Mouse (Mus musculus) neural tube, embryonic 12.5 days (tissue): ENCODE results near the gene Sema6d. TPM values are rescaled to one million over a fixed set of nuclear protein-coding genes. Genes with fewer than 3 reads are reported as not detected.
A peak's percentile ranks its signal among the peaks of the same experiment; 100 is the strongest.

Source experiments
- ATAC-seq: fragments of 200-750 bp; cut with Nextera tagmentation; 2 replicates; pipeline ENCODE4 v1.8.0; 2017; ENCODE audit warnings: low read depth, mild to moderate bottlenecking, moderate TSS enrichment, moderate library complexity; ENCODE audit not compliant: low FRiP score
- H3K27ac ChIP-seq: fragments of 300-500 bp; sonication (generic); 2 replicates; pipeline ENCODE4 v1.5.1; 2016
- H3K27me3 ChIP-seq: fragments of 300-500 bp; sonication (generic); replicated peaks from 2 replicates; pipeline ENCODE4 v1.6.1; 2016; ENCODE audit warnings: mild to moderate bottlenecking
- H3K36me3 ChIP-seq: fragments of 300-500 bp; sonication (generic); 2 replicates; pipeline ENCODE4 v1.6.1; 2016; ENCODE audit warnings: mild to moderate bottlenecking
- H3K4me1 ChIP-seq: fragments of 300-500 bp; sonication (generic); 2 replicates; pipeline ENCODE4 v1.6.1; 2016
- H3K4me2 ChIP-seq: fragments of 300-500 bp; sonication (generic); replicated peaks from 2 replicates; pipeline ENCODE4 v1.6.1; 2016; ENCODE audit warnings: mild to moderate bottlenecking
- H3K4me3 ChIP-seq: fragments of 300-500 bp; sonication (generic); 2 replicates; pipeline ENCODE4 v1.5.1; 2016
- H3K9ac ChIP-seq: fragments of 300-500 bp; sonication (generic); 2 replicates; pipeline ENCODE4 v1.6.1; 2016; ENCODE audit warnings: mild to moderate bottlenecking
- H3K9me3 ChIP-seq: fragments of 300-500 bp; sonication (generic); 2 replicates; pipeline ENCODE4 v1.6.1; 2016; ENCODE audit warnings: mild to moderate bottlenecking
- WGBS: fragments of 180-500 bp; shearing (Covaris S2); methylation state at CpG from one replicate; pipeline ENCODE4 v1.1.7; 2016; 5-methylcytosine and 5-hydroxymethylcytosine counted together
- polyA plus RNA-seq: library from polyadenylated mRNA; unstranded; fragments of >200 nt; fragmentation: Nextera tagmentation; extraction: Ambion mirVana; gene quantifications from 2 replicates; pipeline ENCODE4 v1.2.1, GENCODE M21; 2016

Sema6d gene
- polyA plus RNA-seq, 1 experiment from 2014 or later = 41.7 TPM

- 87% methylated on average over 2 of the region's 2 CpGs for WGBS
- no peak overlapping the region for H3K4me3 ChIP-seq
- no peak overlapping the region for H3K27ac ChIP-seq
- H3K4me1 ChIP-seq = no peaks in the 10 kb centered on the region
- H3K27me3 ChIP-seq = no peaks in the 10 kb centered on the region
- H3K9ac ChIP-seq = no peak overlapping the region
- H3K9me3 ChIP-seq = no peaks in the 10 kb centered on the region
- no peak for ATAC-seq
- H3K36me3 ChIP-seq = no peaks in the 10 kb centered on the region
- no peak overlapping the region for H3K4me2 ChIP-seq
These were observed 99.5 kb downstream of the Sema6d start for GRCm38 (mm10) chr2:124189271-124189670.

GRCm38 (mm10) chr2:124194041-124194440, 104.3 kb downstream of the Sema6d start:
- Histone ChIP-seq H3K27me3 (no peaks in the 10 kb centered on the region), H3K4me1 (no peaks in the 10 kb centered on the region), H3K9ac (no peak overlapping the region), H3K36me3 (no peaks in the 10 kb centered on the region), H3K4me2 (no peak overlapping the region), H3K9me3 (no peaks in the 10 kb centered on the region), H3K4me3 (no peak overlapping the region), H3K27ac (no peak overlapping the region)
- ATAC-seq = no peak
- 74% methylated on average over 5 of the region's 5 CpGs for WGBS

- Histone ChIP-seq H3K9ac (no peak overlapping the region), H3K27me3 (no peaks in the 10 kb centered on the region), H3K9me3 (no peaks in the 10 kb centered on the region), H3K4me3 (no peak overlapping the region), H3K4me1 (no peaks in the 10 kb centered on the region), H3K36me3 (no peaks in the 10 kb centered on the region), H3K4me2 (no peak overlapping the region), H3K27ac (no peak overlapping the region)
- ATAC-seq = no peak
- WGBS = 90% methylated on average over 5 of the region's 5 CpGs
These were observed 111.7 kb downstream of the Sema6d start for GRCm38 (mm10) chr2:124201493-124201892.

GRCm38 (mm10) chr2:124202475-124202990, 112.8 kb downstream of the Sema6d start:
- no peaks in the 10 kb centered on the region for H3K9me3 ChIP-seq
- no peak overlapping the region for H3K4me2 ChIP-seq
- 48% methylated on average over 4 of the region's 4 CpGs for WGBS
- H3K36me3 ChIP-seq = no peaks in the 10 kb centered on the region
- no peaks in the 10 kb centered on the region for H3K27me3 ChIP-seq
- H3K4me3 ChIP-seq = no peak overlapping the region
- no peaks in the 10 kb centered on the region for H3K4me1 ChIP-seq
- H3K27ac ChIP-seq = no peak overlapping the region
- no peak for ATAC-seq
- no peak overlapping the region for H3K9ac ChIP-seq

- no peak for ATAC-seq
- no peaks in the 10 kb centered on the region for H3K27me3 ChIP-seq
- no peak overlapping the region for H3K9ac ChIP-seq
- no peaks in the 10 kb centered on the region for H3K4me1 ChIP-seq
- no peaks in the 10 kb centered on the region for H3K36me3 ChIP-seq
- no peaks in the 10 kb centered on the region for H3K9me3 ChIP-seq
- H3K4me3 ChIP-seq = no peak overlapping the region
- H3K4me2 ChIP-seq = no peak overlapping the region
- H3K27ac ChIP-seq = no peak overlapping the region
- 88% methylated on average over 5 of the region's 5 CpGs for WGBS
These were observed 116.0 kb downstream of the Sema6d start for GRCm38 (mm10) chr2:124205811-124206210.

- H3K4me2 ChIP-seq = no peak overlapping the region
- no peak for ATAC-seq
- H3K4me1 ChIP-seq = no peaks in the 10 kb centered on the region
- no peaks in the 10 kb centered on the region for H3K9me3 ChIP-seq
- no peaks in the 10 kb centered on the region for H3K36me3 ChIP-seq
- H3K27ac ChIP-seq = no peak overlapping the region
- H3K27me3 ChIP-seq = no peaks in the 10 kb centered on the region
- WGBS = 71% methylated on average over 2 of the region's 2 CpGs
- no peak overlapping the region for H3K9ac ChIP-seq
- H3K4me3 ChIP-seq = no peak overlapping the region
These were observed 118.5 kb downstream of the Sema6d start for GRCm38 (mm10) chr2:124208251-124208650.

GRCm38 (mm10) chr2:124223559-124223958, 133.8 kb downstream of the Sema6d start:
- Histone ChIP-seq H3K9me3 (no peaks in the 10 kb centered on the region), H3K9ac (no peak overlapping the region), H3K27me3 (no peaks in the 10 kb centered on the region), H3K4me2 (no peak overlapping the region), H3K4me3 (no peak overlapping the region), H3K4me1 (no peaks in the 10 kb centered on the region), H3K27ac (no peak overlapping the region), H3K36me3 (no peaks in the 10 kb centered on the region)
- no peak for ATAC-seq
- WGBS = 81% methylated on average over 7 of the region's 7 CpGs

- no peaks in the 10 kb centered on the region for H3K4me1 ChIP-seq
- no peak overlapping the region for H3K9ac ChIP-seq
- H3K27ac ChIP-seq = no peak overlapping the region
- H3K9me3 ChIP-seq = no peaks in the 10 kb centered on the region
- no peaks in the 10 kb centered on the region for H3K36me3 ChIP-seq
- ATAC-seq = no peak
- H3K4me2 ChIP-seq = no peak overlapping the region
- H3K4me3 ChIP-seq = no peak overlapping the region
- WGBS = 74% methylated on average over 2 of the region's 2 CpGs
- no peaks in the 10 kb centered on the region for H3K27me3 ChIP-seq
These were observed 134.6 kb downstream of the Sema6d start for GRCm38 (mm10) chr2:124224328-124224727.

GRCm38 (mm10) chr2:124234636-124235221, 145.0 kb downstream of the Sema6d start:
- Histone ChIP-seq H3K9me3 (no peaks in the 10 kb centered on the region), H3K27ac (no peak overlapping the region), H3K4me3 (no peak overlapping the region), H3K4me1 (peaks cover 9% of the 10 kb centered on the region; the same call in 1 of the 2 replicates), H3K4me2 (no peak overlapping the region), H3K27me3 (no peaks in the 10 kb centered on the region), H3K9ac (no peak overlapping the region), H3K36me3 (no peaks in the 10 kb centered on the region)
- WGBS = 75% methylated on average over 9 of the region's 9 CpGs
- peak; percentile 68; the same call in 1 of the 2 replicates for ATAC-seq

- no peaks in the 10 kb centered on the region for H3K36me3 ChIP-seq
- no peak overlapping the region for H3K9ac ChIP-seq
- ATAC-seq = no peak
- no peaks in the 10 kb centered on the region for H3K9me3 ChIP-seq
- H3K4me3 ChIP-seq = no peak overlapping the region
- WGBS = 43% methylated on average over 6 of the region's 6 CpGs
- H3K4me1 ChIP-seq = peaks cover 9% of the 10 kb centered on the region; the same call in 1 of the 2 replicates
- no peak overlapping the region for H3K27ac ChIP-seq
- no peak overlapping the region for H3K4me2 ChIP-seq
- no peaks in the 10 kb centered on the region for H3K27me3 ChIP-seq
These were observed 145.7 kb downstream of the Sema6d start for GRCm38 (mm10) chr2:124235237-124236055.

GRCm38 (mm10) chr2:124236831-124237230, 147.1 kb downstream of the Sema6d start:
- Histone ChIP-seq H3K27ac (no peak overlapping the region), H3K9ac (no peak overlapping the region), H3K27me3 (no peaks in the 10 kb centered on the region), H3K4me2 (no peak overlapping the region), H3K9me3 (no peaks in the 10 kb centered on the region), H3K4me3 (no peak overlapping the region), H3K4me1 (peaks cover 9% of the 10 kb centered on the region; the same call in 1 of the 2 replicates), H3K36me3 (no peaks in the 10 kb centered on the region)
- 93% methylated on average over 1 of the region's 1 CpGs for WGBS
- no peak for ATAC-seq

- Histone ChIP-seq H3K9ac (no peak overlapping the region), H3K27me3 (no peaks in the 10 kb centered on the region), H3K4me2 (no peak overlapping the region), H3K36me3 (no peaks in the 10 kb centered on the region), H3K4me3 (no peak overlapping the region), H3K27ac (no peak overlapping the region), H3K4me1 (no peaks in the 10 kb centered on the region), H3K9me3 (no peaks in the 10 kb centered on the region)
- no peak for ATAC-seq
- WGBS = 59% methylated on average over 1 of the region's 1 CpGs
These were observed 153.8 kb downstream of the Sema6d start for GRCm38 (mm10) chr2:124243608-124244007.
